Mouse (Mus musculus): ENCODE results near the gene Sema4g. TPM values are rescaled to one million over a fixed set of nuclear protein-coding genes. Genes with fewer than 3 reads are reported as not detected.
A peak's percentile ranks its signal among the peaks of the same experiment; 100 is the strongest.

Gene Sema4g
- polyA plus RNA-seq (2014; fragmentation: Nextera tagmentation; extraction: Ambion mirVana) = 11.0 and 11.3 TPM in 2 replicates

DNA sequence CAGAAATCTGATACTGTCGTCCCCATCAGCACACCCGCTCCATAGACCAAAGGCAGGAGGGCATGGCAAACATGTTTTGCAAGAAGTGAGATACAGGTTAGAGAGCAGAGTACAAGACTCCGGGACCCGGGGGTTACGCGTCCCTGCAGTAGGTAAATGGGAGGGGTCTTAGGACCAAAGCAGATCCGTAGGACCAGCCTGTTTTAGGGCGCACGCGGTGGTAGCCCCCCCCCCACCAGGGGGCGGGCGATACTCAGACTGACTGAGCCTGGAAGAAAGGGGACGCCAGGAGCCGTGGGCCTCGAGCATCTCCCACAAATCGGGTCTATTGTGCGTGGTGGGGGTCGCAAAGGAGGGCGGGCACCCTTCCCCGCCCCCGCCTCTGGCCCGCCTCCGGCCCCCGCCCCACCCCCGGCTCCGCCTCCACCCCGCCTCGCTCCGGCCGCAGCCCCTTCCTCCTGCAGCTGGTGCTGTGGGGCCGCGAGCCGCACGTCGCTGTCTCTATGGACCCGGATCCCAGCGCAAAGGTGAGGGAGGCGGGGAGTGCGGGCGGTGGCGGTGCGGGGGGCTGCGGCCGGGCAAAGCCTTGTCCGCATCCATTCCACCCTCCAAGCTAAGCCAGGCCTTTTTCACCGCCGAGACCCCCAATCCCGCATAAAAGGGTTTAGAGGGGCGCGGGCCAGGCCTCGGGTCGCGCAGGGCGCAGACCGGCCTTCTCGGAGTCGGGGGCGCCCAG, at the start of gene Sema4g:
TSS of gene Sema4g (plus strand) at position 271 of the 736 bp plus-strand sequence.
- Histone ChIP-seq H3K9me3 (replicated peaks; ENCODE audit: control insufficient read depth, low read length) (no peaks in the 10 kb centered on the region), H3K9ac (ENCODE audit: low read length) (peak within 1 kb of the TSS; percentile 93), H3K27me3 (replicated peaks; ENCODE audit: control insufficient read depth, insufficient read depth, low read length) (no peaks in the 10 kb centered on the region), H3K4me3 (ENCODE audit: low read depth, low read length) (peak within 1 kb of the TSS; percentile 70), H3K4me1 (ENCODE audit: control insufficient read depth, insufficient read depth, low read length) (peaks cover 7% of the 10 kb centered on the region), H3K4me2 (ENCODE audit: low read length) (peak within 1 kb of the TSS; percentile 92), H3K36me3 (ENCODE audit: control insufficient read depth, insufficient read depth, low read length) (peaks cover 17% of the 10 kb centered on the region), H3K27ac (ENCODE audit: low read depth, low read length) (peak within 1 kb of the TSS; percentile 24; the same call in 1 of the 2 replicates)
- DNase-seq (ENCODE audit: low spot score) = peak; percentile 79
- under 1% methylated on average over 38 of the region's 58 CpGs for WGBS
- peak; percentile 82 for ATAC-seq

- DNase-seq (ENCODE audit: low spot score) (no peak), ATAC-seq (no peak)
- Histone ChIP-seq H3K27ac (ENCODE audit: low read depth, low read length) (no peak overlapping the region), H3K4me1 (ENCODE audit: control insufficient read depth, insufficient read depth, low read length) (no peaks in the 10 kb centered on the region), H3K9me3 (replicated peaks; ENCODE audit: control insufficient read depth, low read length) (no peaks in the 10 kb centered on the region), H3K4me2 (ENCODE audit: low read length) (no peak overlapping the region), H3K4me3 (ENCODE audit: low read depth, low read length) (no peak overlapping the region), H3K27me3 (replicated peaks; ENCODE audit: control insufficient read depth, insufficient read depth, low read length) (no peaks in the 10 kb centered on the region), H3K36me3 (ENCODE audit: control insufficient read depth, insufficient read depth, low read length) (peaks cover 79% of the 10 kb centered on the region), H3K9ac (ENCODE audit: low read length) (no peak overlapping the region)
- WGBS = 96% methylated on average over 2 of the region's 2 CpGs
These were observed 29.3 kb upstream of the Sema4g start for GRCm38 (mm10) chr19:44959633-44960032.

- 97% methylated on average over 1 of the region's 1 CpGs for WGBS
These were observed 22.9 kb upstream of the Sema4g start for GRCm38 (mm10) chr19:44965978-44966377.

GRCm38 (mm10) chr19:44968329-44968728, 20.6 kb upstream of the Sema4g start:
- no peak for DNase-seq (ENCODE audit: low spot score)
- no peaks in the 10 kb centered on the region for H3K9me3 ChIP-seq (replicated peaks; ENCODE audit: control insufficient read depth, low read length)
- H3K4me3 ChIP-seq (ENCODE audit: low read depth, low read length) = no peak overlapping the region
- peaks cover 88% of the 10 kb centered on the region for H3K36me3 ChIP-seq (ENCODE audit: control insufficient read depth, insufficient read depth, low read length)
- no peak overlapping the region for H3K27ac ChIP-seq (ENCODE audit: low read depth, low read length)
- WGBS = 92% methylated on average over 3 of the region's 3 CpGs
- H3K4me1 ChIP-seq (ENCODE audit: control insufficient read depth, insufficient read depth, low read length) = no peaks in the 10 kb centered on the region
- no peaks in the 10 kb centered on the region for H3K27me3 ChIP-seq (replicated peaks; ENCODE audit: control insufficient read depth, insufficient read depth, low read length)
- no peak overlapping the region for H3K4me2 ChIP-seq (ENCODE audit: low read length)
- no peak for ATAC-seq
- H3K9ac ChIP-seq (ENCODE audit: low read length) = no peak overlapping the region

More at GRCm38 (mm10) chr19:44965978-44966377, 22.9 kb upstream of the Sema4g start:
- Histone ChIP-seq H3K27ac (ENCODE audit: low read depth, low read length) (no peak overlapping the region), H3K9me3 (replicated peaks; ENCODE audit: control insufficient read depth, low read length) (no peaks in the 10 kb centered on the region), H3K4me1 (ENCODE audit: control insufficient read depth, insufficient read depth, low read length) (no peaks in the 10 kb centered on the region), H3K9ac (ENCODE audit: low read length) (no peak overlapping the region), H3K4me3 (ENCODE audit: low read depth, low read length) (no peak overlapping the region), H3K4me2 (ENCODE audit: low read length) (no peak overlapping the region), H3K36me3 (ENCODE audit: control insufficient read depth, insufficient read depth, low read length) (peaks cover 83% of the 10 kb centered on the region), H3K27me3 (replicated peaks; ENCODE audit: control insufficient read depth, insufficient read depth, low read length) (no peaks in the 10 kb centered on the region)
- DNase-seq (ENCODE audit: low spot score) (no peak), ATAC-seq (no peak)

GRCm38 (mm10) chr19:44976636-44977035, 12.3 kb upstream of the Sema4g start:
- 85% methylated on average over 6 of the region's 6 CpGs for WGBS
- ATAC-seq (no peak), DNase-seq (ENCODE audit: low spot score) (no peak)
- H3K27me3 ChIP-seq (replicated peaks; ENCODE audit: control insufficient read depth, insufficient read depth, low read length) = no peaks in the 10 kb centered on the region
- no peak overlapping the region for H3K9ac ChIP-seq (ENCODE audit: low read length)
- peaks cover 94% of the 10 kb centered on the region for H3K36me3 ChIP-seq (ENCODE audit: control insufficient read depth, insufficient read depth, low read length)
- no peaks in the 10 kb centered on the region for H3K4me1 ChIP-seq (ENCODE audit: control insufficient read depth, insufficient read depth, low read length)
- H3K4me3 ChIP-seq (ENCODE audit: low read depth, low read length) = no peak overlapping the region
- H3K27ac ChIP-seq (ENCODE audit: low read depth, low read length) = no peak overlapping the region
- H3K9me3 ChIP-seq (replicated peaks; ENCODE audit: control insufficient read depth, low read length) = no peaks in the 10 kb centered on the region
- H3K4me2 ChIP-seq (ENCODE audit: low read length) = no peak overlapping the region

- no peaks in the 10 kb centered on the region for H3K4me1 ChIP-seq (ENCODE audit: control insufficient read depth, insufficient read depth, low read length)
- no peaks in the 10 kb centered on the region for H3K27me3 ChIP-seq (replicated peaks; ENCODE audit: control insufficient read depth, insufficient read depth, low read length)
- no peak overlapping the region for H3K27ac ChIP-seq (ENCODE audit: low read depth, low read length)
- peaks cover 94% of the 10 kb centered on the region for H3K36me3 ChIP-seq (ENCODE audit: control insufficient read depth, insufficient read depth, low read length)
- no peaks in the 10 kb centered on the region for H3K9me3 ChIP-seq (replicated peaks; ENCODE audit: control insufficient read depth, low read length)
- H3K9ac ChIP-seq (ENCODE audit: low read length) = no peak overlapping the region
- no peak for DNase-seq (ENCODE audit: low spot score)
- no peak for ATAC-seq
- H3K4me2 ChIP-seq (ENCODE audit: low read length) = no peak overlapping the region
- 91% methylated on average over 6 of the region's 6 CpGs for WGBS
- H3K4me3 ChIP-seq (ENCODE audit: low read depth, low read length) = no peak overlapping the region
These were observed 11.8 kb upstream of the Sema4g start for GRCm38 (mm10) chr19:44977148-44977547.

DNA sequence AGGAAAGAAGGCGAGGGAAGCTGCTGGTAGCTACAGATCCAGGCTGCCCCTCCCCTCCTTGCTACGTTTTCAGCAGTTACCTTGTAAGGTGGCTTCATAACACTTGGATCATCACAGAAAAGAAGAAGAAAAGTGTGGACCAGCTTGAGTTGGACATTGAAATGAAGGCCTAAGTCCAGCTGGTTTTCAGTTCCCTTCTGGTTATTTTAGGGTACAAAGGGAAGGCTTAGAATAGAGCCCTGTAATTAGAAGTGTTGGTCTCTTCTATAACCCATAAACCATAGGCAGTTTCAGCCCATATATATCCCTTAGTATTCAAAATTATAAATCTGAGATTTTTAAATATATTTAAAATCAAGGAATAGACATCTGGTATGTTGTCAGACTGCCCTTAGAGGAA, 8.1 kb upstream of the Sema4g start:
- DNase-seq (ENCODE audit: low spot score) (no peak), ATAC-seq (no peak)
- H3K4me2 ChIP-seq (ENCODE audit: low read length) = no peak overlapping the region
- H3K27ac ChIP-seq (ENCODE audit: low read depth, low read length) = no peak overlapping the region
- no peaks in the 10 kb centered on the region for H3K9me3 ChIP-seq (replicated peaks; ENCODE audit: control insufficient read depth, low read length)
- 83% methylated on average over 2 of the region's 2 CpGs for WGBS
- H3K9ac ChIP-seq (ENCODE audit: low read length) = no peak overlapping the region
- H3K36me3 ChIP-seq (ENCODE audit: control insufficient read depth, insufficient read depth, low read length) = peaks cover 68% of the 10 kb centered on the region
- no peak overlapping the region for H3K4me3 ChIP-seq (ENCODE audit: low read depth, low read length)
- no peaks in the 10 kb centered on the region for H3K27me3 ChIP-seq (replicated peaks; ENCODE audit: control insufficient read depth, insufficient read depth, low read length)
- no peaks in the 10 kb centered on the region for H3K4me1 ChIP-seq (ENCODE audit: control insufficient read depth, insufficient read depth, low read length)

DNA sequence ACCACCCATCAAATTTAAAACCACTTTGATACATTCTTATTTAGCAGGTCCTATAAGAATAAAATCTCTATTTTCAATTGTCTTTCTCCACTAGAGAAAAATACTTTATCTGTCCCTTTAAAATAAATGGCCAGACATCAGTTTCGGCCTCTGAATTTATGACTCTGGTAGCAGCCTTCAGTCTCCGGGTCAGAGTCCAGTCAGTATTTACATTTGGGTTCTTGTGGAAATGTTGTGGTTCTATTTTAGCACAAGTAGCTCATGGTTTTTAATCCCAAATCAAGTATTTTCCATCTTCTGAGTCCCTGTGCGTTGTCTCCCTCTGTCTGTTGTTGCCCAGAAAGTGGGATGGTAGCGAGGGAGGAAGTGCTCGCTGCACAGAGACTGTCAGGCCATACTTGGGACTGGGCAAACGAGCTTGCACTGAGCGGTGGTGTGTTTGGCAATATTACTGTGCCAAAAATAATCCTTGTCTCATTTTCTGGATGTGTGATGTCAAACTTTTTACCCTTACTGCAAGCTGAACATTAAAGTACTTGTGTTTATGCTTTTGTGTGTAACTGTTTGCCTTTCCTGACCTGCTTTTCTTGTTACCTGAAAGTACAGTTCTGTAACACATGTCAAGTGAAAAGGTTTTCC, 6.3 kb upstream of the Sema4g start:
- Histone ChIP-seq H3K9me3 (replicated peaks; ENCODE audit: control insufficient read depth, low read length) (no peaks in the 10 kb centered on the region), H3K36me3 (ENCODE audit: control insufficient read depth, insufficient read depth, low read length) (peaks cover 50% of the 10 kb centered on the region), H3K9ac (ENCODE audit: low read length) (no peak overlapping the region), H3K4me3 (ENCODE audit: low read depth, low read length) (no peak overlapping the region), H3K27ac (ENCODE audit: low read depth, low read length) (no peak overlapping the region), H3K4me2 (ENCODE audit: low read length) (no peak overlapping the region), H3K27me3 (replicated peaks; ENCODE audit: control insufficient read depth, insufficient read depth, low read length) (no peaks in the 10 kb centered on the region), H3K4me1 (ENCODE audit: control insufficient read depth, insufficient read depth, low read length) (no peaks in the 10 kb centered on the region)
- DNase-seq (ENCODE audit: low spot score) = no peak
- ATAC-seq = no peak
- WGBS = 88% methylated on average over 7 of the region's 7 CpGs

DNA sequence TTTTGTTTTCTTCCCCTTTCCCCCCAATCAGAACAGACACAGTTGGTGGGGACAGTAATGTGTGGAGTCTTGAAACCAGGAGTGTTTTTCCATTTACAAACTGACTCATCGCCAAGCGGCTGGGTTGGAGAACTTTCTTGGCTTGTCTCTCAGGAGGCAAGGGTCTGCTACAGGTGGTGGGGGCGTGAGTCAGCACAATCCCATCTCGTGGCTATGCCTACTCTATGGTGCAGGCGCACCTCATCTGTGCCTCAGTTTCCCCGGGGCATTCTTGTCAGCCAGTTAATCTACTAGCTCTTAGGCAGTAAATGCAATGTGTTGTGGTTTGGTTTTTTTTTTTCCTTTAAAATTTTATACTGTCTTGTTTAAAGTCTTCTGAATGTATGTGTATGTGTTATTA, 5.5 kb upstream of the Sema4g start:
- Histone ChIP-seq H3K4me2 (ENCODE audit: low read length) (no peak overlapping the region), H3K36me3 (ENCODE audit: control insufficient read depth, insufficient read depth, low read length) (peaks cover 42% of the 10 kb centered on the region), H3K9me3 (replicated peaks; ENCODE audit: control insufficient read depth, low read length) (no peaks in the 10 kb centered on the region), H3K4me3 (ENCODE audit: low read depth, low read length) (no peak overlapping the region), H3K27ac (ENCODE audit: low read depth, low read length) (no peak overlapping the region), H3K4me1 (ENCODE audit: control insufficient read depth, insufficient read depth, low read length) (no peaks in the 10 kb centered on the region), H3K9ac (ENCODE audit: low read length) (no peak overlapping the region), H3K27me3 (replicated peaks; ENCODE audit: control insufficient read depth, insufficient read depth, low read length) (no peaks in the 10 kb centered on the region)
- ATAC-seq (no peak), DNase-seq (ENCODE audit: low spot score) (no peak)
- 92% methylated on average over 6 of the region's 6 CpGs for whole genome bisulfite sequencing
